In the genomic region with DNA sequence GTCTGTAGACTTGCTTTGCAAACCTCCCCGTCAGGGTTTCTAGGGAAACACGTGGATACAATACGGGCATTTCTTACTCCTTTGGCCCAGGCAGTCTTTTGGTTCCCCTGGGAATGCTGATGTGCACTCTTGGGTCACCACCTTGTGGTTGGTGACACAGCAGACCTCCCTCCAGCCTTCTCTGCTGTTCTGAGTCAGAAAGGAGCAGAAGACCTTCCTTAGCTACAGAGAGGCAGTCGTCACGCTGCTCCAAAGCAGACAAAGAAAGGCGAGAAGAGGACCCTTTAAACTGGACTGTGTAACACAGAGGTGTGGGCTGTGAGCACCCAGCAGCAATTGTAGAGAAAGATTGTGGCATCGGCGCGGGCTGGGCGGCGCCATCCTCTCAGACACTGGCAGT, we compare ENCODE assay signal across 10 mouse cellular contexts. TPM values are rescaled to one million over a fixed set of nuclear protein-coding genes. Genes with fewer than 3 reads are reported as not detected.
DNase-seq lines count a peak whose midpoint lies in the region; ATAC-seq and TF ChIP-seq lines count a peak whose summit lies in the region.
"Had no signal": no experiment of that assay in that cellular context is flagged by ENCODE, and none has a peak within 500 bp of the region (broad histone marks: within the 10 kb centered on the region; RNA-seq: fewer than 3 reads in every experiment).

No protein-coding gene starts in this region.

- H3K9ac ChIP-seq in heart, embryonic 12.5 days, result 0 out of 2 replicates have a peak overlapping the region, but pooled peaks have one; percentile 13
- peak overlapping the region; percentile 46 for H3K9ac ChIP-seq in forebrain, postnatal 0 days
- H3K9ac ChIP-seq in midbrain, embryonic 14.5 days (replicated peaks; ENCODE audit: low read length), result peak overlapping the region; percentile 39; the same call in 1 of the 2 replicates
- H3K9ac ChIP-seq: limb, embryonic 12.5 days had no signal

- no peak for DNase-seq in heart, postnatal 4 days
- DNase-seq in MN1 (ENCODE audit: low spot score), result peak; percentile 62
- DNase-seq in forebrain, postnatal 0 days, result peak; percentile 68
- DNase-seq in midbrain, embryonic 14.5 days, result peak; percentile 71
- DNase-seq in c-Kit-positive CD71-positive TER-119-positive erythroid progenitor cells, embryonic 14.5 days (ENCODE audit: low spot score), result no peak
- no peak for DNase-seq in adrenal gland, adult 2 months
- DNase-seq in gastrocnemius, adult 8-10 months (ENCODE audit: low spot score in 2 of 2), result no peak

- no peaks in the 10 kb centered on the region for H3K9me3 ChIP-seq in heart, embryonic 12.5 days (replicated peaks)
- H3K9me3 ChIP-seq in forebrain, postnatal 0 days (ENCODE audit: low read length), result no peaks in the 10 kb centered on the region
- H3K9me3 ChIP-seq in midbrain, embryonic 14.5 days (ENCODE audit: control insufficient read depth, low read length), result no peaks in the 10 kb centered on the region
- H3K9me3 ChIP-seq: limb, embryonic 12.5 days had no signal

- no peaks in the 10 kb centered on the region for H3K36me3 ChIP-seq in heart, embryonic 12.5 days
- H3K36me3 ChIP-seq in forebrain, postnatal 0 days (ENCODE audit: insufficient read depth), result no peaks in the 10 kb centered on the region
- H3K36me3 ChIP-seq in midbrain, embryonic 14.5 days (ENCODE audit: control insufficient read depth, insufficient read depth, low read length), result no peaks in the 10 kb centered on the region
- H3K36me3 ChIP-seq: limb, embryonic 12.5 days had no signal

- H3K27me3 ChIP-seq in heart, embryonic 12.5 days (replicated peaks), result no peaks in the 10 kb centered on the region
- no peaks in the 10 kb centered on the region for H3K27me3 ChIP-seq in forebrain, postnatal 0 days (ENCODE audit: insufficient read depth, low read length)
- H3K27me3 ChIP-seq in midbrain, embryonic 14.5 days (ENCODE audit: control insufficient read depth, insufficient read depth, low read length), result 0 out of 2 replicates have a peak, but pooled peaks cover 2% of the 10 kb centered on the region
- H3K27me3 ChIP-seq: limb, embryonic 12.5 days had no signal

- H3K4me1 ChIP-seq in heart, embryonic 12.5 days (replicated peaks), result peaks cover 26% of the 10 kb centered on the region
- H3K4me1 ChIP-seq in forebrain, postnatal 0 days (ENCODE audit: insufficient read depth), result peaks cover 31% of the 10 kb centered on the region
- peaks cover 34% of the 10 kb centered on the region for H3K4me1 ChIP-seq in midbrain, embryonic 14.5 days (ENCODE audit: control insufficient read depth, insufficient read depth, low read length)

- no peak overlapping the region for H3K4me3 ChIP-seq in heart, embryonic 12.5 days
- no peak overlapping the region for H3K4me3 ChIP-seq in forebrain, postnatal 0 days (ENCODE audit: low read depth, low read length)
- no peak overlapping the region for H3K4me3 ChIP-seq in midbrain, embryonic 14.5 days (replicated peaks; ENCODE audit: low read depth, low read length)
- H3K4me3 ChIP-seq: limb, embryonic 12.5 days had no signal

- H3K4me2 ChIP-seq in heart, embryonic 12.5 days, result no peak overlapping the region
- H3K4me2 ChIP-seq in forebrain, postnatal 0 days (ENCODE audit: low read depth), result no peak overlapping the region
- peak overlapping the region; percentile 43 for H3K4me2 ChIP-seq in midbrain, embryonic 14.5 days (ENCODE audit: low read length)
- H3K4me2 ChIP-seq: limb, embryonic 12.5 days had no signal

- no peak for ATAC-seq in heart, embryonic 12.5 days (ENCODE audit: insufficient number of reproducible peaks, low FRiP score)
- ATAC-seq in forebrain, postnatal 0 days, result peak; percentile 61
- peak; percentile 46; the same call in 1 of the 2 replicates for ATAC-seq in midbrain, embryonic 14.5 days (ENCODE audit: low FRiP score, low TSS enrichment)
- ATAC-seq: intestine, embryonic 16.5 days had no signal

- peak overlapping the region; percentile 7; the same call in 1 of the 2 replicates for H3K27ac ChIP-seq in heart, embryonic 12.5 days (ENCODE audit: poor library complexity, severe bottlenecking)
- H3K27ac ChIP-seq in forebrain, postnatal 0 days (ENCODE audit: low read depth, low read length), result peak overlapping the region; percentile 94
- H3K27ac ChIP-seq in midbrain, embryonic 14.5 days (replicated peaks; ENCODE audit: low read depth, low read length), result peak overlapping the region; percentile 97
- H3K27ac ChIP-seq: limb, embryonic 12.5 days had no signal

- no peak for TF ChIP-seq CTCF in forebrain, postnatal 0 days (IDR thresholded peaks at IDR 0.05; ENCODE audit: low read depth)

- 45% methylated on average over 11 of the region's 11 CpGs for WGBS in heart, embryonic 12.5 days
- WGBS in forebrain, postnatal 0 days, result 10% methylated on average over 11 of the region's 11 CpGs
- 5% methylated on average over 11 of the region's 11 CpGs for WGBS in midbrain, embryonic 14.5 days

RNA-seq across cellular contexts. Expression of a gene that starts 5.7 kb away (rescaled TPM):
- polyA plus RNA-seq in heart, embryonic 12.5 days (2016; fragmentation: Nextera tagmentation; extraction: Ambion mirVana), result 28.9 and 29.3 TPM in 2 replicates
- 10 to 100 TPM; 34.1 to 39.3 TPM for total RNA-seq in heart, postnatal 4 days (2021)
- 53.1 and 62.9 TPM in 2 replicates for total RNA-seq in forebrain, postnatal 0 days (2014; rRNA removed)
- polyA plus RNA-seq in forebrain, postnatal 0 days (2015; fragmentation: Nextera tagmentation; extraction: Ambion mirVana), result 28.4 and 38.1 TPM in 2 replicates
- polyA plus RNA-seq in midbrain, embryonic 14.5 days (2014; fragmentation: Nextera tagmentation; extraction: Ambion mirVana), result 42.5 and 61.0 TPM in 2 replicates
- total RNA-seq in adrenal gland, adult 2 months (2021), result 10 to 100 TPM; 17.9 to 29.3 TPM
- polyA plus RNA-seq in adrenal gland, adult 2 months (2012; rRNA removed), result 38.5 and 39.8 TPM in 2 replicates
- 10 to 100 TPM; 34.5 to 38.7 (median 37.1) TPM for total RNA-seq in gastrocnemius, adult 8-10 months (2022)

RNA-seq across cellular contexts. Expression of a gene that starts 49.1 kb away (rescaled TPM):
- polyA plus RNA-seq in heart, embryonic 12.5 days (2016; fragmentation: Nextera tagmentation; extraction: Ambion mirVana), result not detected in 2 replicates
- total RNA-seq in heart, postnatal 4 days (2021), result not detected
- 10.7 and 12.5 TPM in 2 replicates for total RNA-seq in forebrain, postnatal 0 days (2014; rRNA removed)
- 12.3 and 21.7 TPM in 2 replicates for polyA plus RNA-seq in forebrain, postnatal 0 days (2015; fragmentation: Nextera tagmentation; extraction: Ambion mirVana)
- polyA plus RNA-seq in midbrain, embryonic 14.5 days (2014; fragmentation: Nextera tagmentation; extraction: Ambion mirVana), result 9.0 and 10.7 TPM in 2 replicates
- 1 to 10 TPM; 1.2 to 1.4 TPM for total RNA-seq in adrenal gland, adult 2 months (2021)
- 3.1 and 5.2 TPM in 2 replicates for polyA plus RNA-seq in adrenal gland, adult 2 months (2012; rRNA removed)
- total RNA-seq in gastrocnemius, adult 8-10 months (2022), result not detected

RNA-seq across cellular contexts. Expression of a gene that starts 56.6 kb away (rescaled TPM):
- 57.8 and 59.5 TPM in 2 replicates for polyA plus RNA-seq in heart, embryonic 12.5 days (2016; fragmentation: Nextera tagmentation; extraction: Ambion mirVana)
- 10 to 100 TPM; 85.8 to 86.2 TPM for total RNA-seq in heart, postnatal 4 days (2021)
- 134 and 161 TPM in 2 replicates for total RNA-seq in forebrain, postnatal 0 days (2014; rRNA removed)
- polyA plus RNA-seq in forebrain, postnatal 0 days (2015; fragmentation: Nextera tagmentation; extraction: Ambion mirVana), result 86.3 and 95.7 TPM in 2 replicates
- 71.6 and 80.2 TPM in 2 replicates for polyA plus RNA-seq in midbrain, embryonic 14.5 days (2014; fragmentation: Nextera tagmentation; extraction: Ambion mirVana)
- 10 to 100 TPM; 51.1 to 79.5 TPM for total RNA-seq in adrenal gland, adult 2 months (2021)
- polyA plus RNA-seq in adrenal gland, adult 2 months (2012; rRNA removed), result 121 and 122 TPM in 2 replicates
- total RNA-seq in gastrocnemius, adult 8-10 months (2022), result 10 to 100 TPM; 21.3 to 27.0 (median 22.9) TPM

Comparison
In these comparisons a context has a peak if more than half of its experiments do, and no peak if none do; other contexts are left out.
1. H3K27ac ChIP-seq: peak in every context shown above with its lines; median percentile 97 in midbrain, embryonic 14.5 days; 94 in forebrain, postnatal 0 days; 7 in heart, embryonic 12.5 days.
2. DNase-seq: peak in MN1 (single experiment), forebrain, postnatal 0 days (single experiment) and midbrain, embryonic 14.5 days (single experiment); none in heart, postnatal 4 days (single experiment), c-Kit-positive CD71-positive TER-119-positive erythroid progenitor cells, embryonic 14.5 days (single experiment), adrenal gland, adult 2 months (single experiment) and gastrocnemius, adult 8-10 months (0 of 2).
3. Peak in every context shown above with its lines, with median percentiles within 50 percentile points of each other: H3K9ac ChIP-seq.